Mouse (Mus musculus) E14TG2a.4 (cell line): ENCODE measurements around the gene Ogfod3.

Source experiments
- CTCF ChIP-seq: conservative IDR thresholded peaks from 2 replicates; pipeline ENCODE4 v1.5.1; 2014; ENCODE audit warnings: low read length
- NANOG ChIP-seq: IDR thresholded peaks from 2 replicates; pipeline ENCODE4 v1.6.1; 2014; ENCODE audit warnings: borderline replicate concordance, low read length, mixed read lengths
- POU5F1 ChIP-seq: IDR thresholded peaks from 2 replicates; pipeline ENCODE4 v1.6.1; 2014; ENCODE audit warnings: low read length, borderline replicate concordance

- no peak for TF ChIP-seq CTCF
- no peak for TF ChIP-seq POU5F1
- TF ChIP-seq NANOG, result no peak
These were observed 3.7 kb downstream of the Ogfod3 start for GRCm38 (mm10) chr11:121200781-121201180.
